Mouse (Mus musculus) small intestine, adult 2 months (tissue): ENCODE measurements around the gene Muc5ac.

ENCODE experiments used
- CTCF ChIP-seq: fragments of 200-500 bp; IDR thresholded peaks from 2 replicates; pipeline ENCODE4 v1.5.1; 2012; ENCODE audit warnings: low read depth, mild to moderate bottlenecking, control low read depth, inconsistent platforms, low read length, moderate library complexity, mixed read lengths; ENCODE audit not compliant: insufficient replicate concordance, insufficient read length; ENCODE audit errors: extremely low read depth
- POLR2A ChIP-seq: fragments of 200-500 bp; IDR thresholded peaks from 2 replicates; pipeline ENCODE4 v1.6.1; 2012; ENCODE audit warnings: low read depth, mild to moderate bottlenecking, control low read depth, inconsistent platforms, low read length, moderate library complexity

GRCm38 (mm10) chr7:141817355-141818075, 28.7 kb downstream of the Muc5ac start:
- TF ChIP-seq CTCF (no peak), POLR2A (no peak)
